Mouse (Mus musculus): ENCODE data around the gene Galnt17. TPM values are rescaled to one million over a fixed set of nuclear protein-coding genes. Genes with fewer than 3 reads are reported as not detected.

Gene Galnt17
- polyA plus RNA-seq, 1 experiment from 2014 or later = 11.5 TPM

DNA sequence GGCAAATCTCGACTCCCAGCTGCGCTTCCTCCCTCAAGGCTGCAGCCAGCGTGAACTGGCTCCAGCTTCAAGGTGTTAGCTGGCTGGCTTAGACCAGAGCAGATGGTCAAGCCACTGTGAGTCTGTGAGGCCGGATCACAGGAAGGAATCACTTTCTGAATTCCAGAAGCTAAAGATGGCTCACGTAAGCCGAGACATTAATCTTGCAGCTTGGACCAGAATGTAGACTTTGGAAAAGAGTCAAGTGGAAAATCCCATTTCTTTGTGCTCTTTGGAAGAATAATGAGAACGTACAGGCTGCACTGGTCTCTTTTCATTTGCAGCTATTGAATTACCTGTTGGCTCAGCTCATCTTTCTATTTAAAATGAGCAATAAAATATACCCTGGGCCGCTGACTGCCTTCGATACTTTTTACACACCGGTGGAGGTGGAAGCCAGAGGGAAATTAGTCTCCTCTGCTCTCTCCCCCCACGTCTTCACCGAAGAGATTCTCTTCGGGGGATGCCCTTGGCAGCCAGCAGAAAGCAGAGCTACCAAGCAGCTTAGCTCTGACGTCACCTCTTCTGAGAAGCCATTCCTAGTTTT lies 225.1 kb downstream of the Galnt17 start:
- H3K4me1 ChIP-seq (replicated peaks; ENCODE audit: control insufficient read depth, insufficient read depth, low read length) = no peaks in the 10 kb centered on the region
- no peak overlapping the region for H3K4me3 ChIP-seq (replicated peaks; ENCODE audit: low read length)
- ATAC-seq (ENCODE audit: low FRiP score) = no peak
- H3K4me2 ChIP-seq (replicated peaks) = peak overlapping the region; percentile 6; the same call in 1 of the 2 replicates
- H3K9me3 ChIP-seq (ENCODE audit: control insufficient read depth, low read length) = no peaks in the 10 kb centered on the region
- H3K36me3 ChIP-seq (replicated peaks; ENCODE audit: control insufficient read depth, insufficient read depth) = no peaks in the 10 kb centered on the region
- H3K27me3 ChIP-seq (ENCODE audit: control insufficient read depth, insufficient read depth, low read length) = no peaks in the 10 kb centered on the region
- DNase-seq (ENCODE audit: low spot score) = peak; percentile 57
- WGBS = 38% methylated on average over 14 of the region's 14 CpGs
- H3K27ac ChIP-seq = peak overlapping the region; percentile 58
- no peak overlapping the region for H3K9ac ChIP-seq

DNA sequence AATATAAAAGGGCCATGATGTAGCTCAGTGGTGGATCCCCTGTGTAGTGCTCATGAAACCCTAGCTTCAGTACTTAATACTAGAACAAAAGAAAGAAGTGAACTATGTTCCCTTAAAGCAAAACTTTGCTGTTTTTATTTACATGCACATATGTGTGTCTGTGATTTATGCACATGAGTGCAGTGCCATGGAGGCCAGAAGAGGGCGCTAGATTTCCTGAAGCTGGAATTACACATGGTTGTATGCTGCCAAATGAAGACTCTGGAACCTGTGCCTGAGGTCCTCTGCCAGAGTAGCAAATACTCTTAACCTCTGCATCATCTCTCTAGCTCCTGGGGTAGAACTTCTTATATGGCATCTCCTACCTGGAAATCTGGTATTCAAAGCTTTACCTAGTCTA lies 230.6 kb downstream of the Galnt17 start:
- H3K9ac ChIP-seq = no peak overlapping the region
- no peaks in the 10 kb centered on the region for H3K9me3 ChIP-seq (ENCODE audit: control insufficient read depth, low read length)
- no peaks in the 10 kb centered on the region for H3K27me3 ChIP-seq (ENCODE audit: control insufficient read depth, insufficient read depth, low read length)
- no peak overlapping the region for H3K27ac ChIP-seq
- DNase-seq (ENCODE audit: low spot score) = no peak
- H3K4me3 ChIP-seq (replicated peaks; ENCODE audit: low read length) = no peak overlapping the region
- H3K36me3 ChIP-seq (replicated peaks; ENCODE audit: control insufficient read depth, insufficient read depth) = no peaks in the 10 kb centered on the region
- ATAC-seq (ENCODE audit: low FRiP score) = no peak
- 40% methylated on average over 1 of the region's 1 CpGs for WGBS
- H3K4me1 ChIP-seq (replicated peaks; ENCODE audit: control insufficient read depth, insufficient read depth, low read length) = no peaks in the 10 kb centered on the region
- H3K4me2 ChIP-seq (replicated peaks) = no peak overlapping the region

DNA sequence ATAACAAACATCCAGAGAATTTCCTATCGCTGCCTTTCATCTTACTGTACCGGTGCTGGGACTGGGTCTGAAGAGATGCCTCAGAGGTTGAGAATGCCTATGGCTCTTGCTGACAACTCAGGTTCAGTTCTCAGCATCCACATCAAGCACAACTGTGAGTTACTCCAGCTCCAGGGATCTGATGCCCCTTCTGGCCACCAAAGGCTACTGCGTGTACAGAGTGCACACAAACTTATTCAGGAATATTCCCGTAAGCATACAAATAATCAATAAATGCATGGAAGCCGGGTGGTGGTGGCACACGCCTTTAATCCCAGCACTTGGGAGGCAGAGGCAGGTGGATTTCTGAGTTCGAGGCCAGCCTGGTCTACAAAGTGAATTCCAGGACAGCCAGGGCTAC lies 232.5 kb downstream of the Galnt17 start:
- no peaks in the 10 kb centered on the region for H3K27me3 ChIP-seq (ENCODE audit: control insufficient read depth, insufficient read depth, low read length)
- no peaks in the 10 kb centered on the region for H3K4me1 ChIP-seq (replicated peaks; ENCODE audit: control insufficient read depth, insufficient read depth, low read length)
- H3K4me2 ChIP-seq (replicated peaks) = no peak overlapping the region
- H3K9ac ChIP-seq = no peak overlapping the region
- no peaks in the 10 kb centered on the region for H3K9me3 ChIP-seq (ENCODE audit: control insufficient read depth, low read length)
- no peak for ATAC-seq (ENCODE audit: low FRiP score)
- no peak overlapping the region for H3K27ac ChIP-seq
- no peak overlapping the region for H3K4me3 ChIP-seq (replicated peaks; ENCODE audit: low read length)
- no peaks in the 10 kb centered on the region for H3K36me3 ChIP-seq (replicated peaks; ENCODE audit: control insufficient read depth, insufficient read depth)
- WGBS = 91% methylated on average over 7 of the region's 7 CpGs
- no peak for DNase-seq (ENCODE audit: low spot score)

DNA sequence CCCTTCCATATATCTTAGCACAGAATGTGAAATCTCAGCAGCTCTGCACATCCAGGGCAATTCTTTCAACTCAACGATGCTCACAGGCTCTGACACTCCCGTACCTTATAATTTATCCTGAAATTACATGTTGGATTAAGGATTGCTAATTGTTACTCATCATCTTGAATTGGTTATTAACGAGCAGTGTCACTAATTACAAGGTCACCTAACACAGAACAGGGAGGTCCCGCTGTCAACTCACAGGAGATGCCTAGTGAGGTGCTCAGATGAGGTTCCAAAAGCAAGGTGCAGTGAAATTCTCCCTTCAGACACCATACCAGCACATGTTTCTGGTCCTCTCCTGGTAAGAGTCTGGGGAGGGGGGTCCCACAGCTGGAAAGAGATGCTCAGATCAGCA lies 234.0 kb downstream of the Galnt17 start:
- ATAC-seq (ENCODE audit: low FRiP score) (no peak), DNase-seq (ENCODE audit: low spot score) (no peak)
- Histone ChIP-seq H3K4me1 (replicated peaks; ENCODE audit: control insufficient read depth, insufficient read depth, low read length) (no peaks in the 10 kb centered on the region), H3K4me2 (replicated peaks) (no peak overlapping the region), H3K4me3 (replicated peaks; ENCODE audit: low read length) (no peak overlapping the region), H3K9me3 (ENCODE audit: control insufficient read depth, low read length) (no peaks in the 10 kb centered on the region), H3K27ac (no peak overlapping the region), H3K36me3 (replicated peaks; ENCODE audit: control insufficient read depth, insufficient read depth) (no peaks in the 10 kb centered on the region), H3K9ac (no peak overlapping the region), H3K27me3 (ENCODE audit: control insufficient read depth, insufficient read depth, low read length) (no peaks in the 10 kb centered on the region)
- 78% methylated on average over 4 of the region's 4 CpGs for WGBS

DNA sequence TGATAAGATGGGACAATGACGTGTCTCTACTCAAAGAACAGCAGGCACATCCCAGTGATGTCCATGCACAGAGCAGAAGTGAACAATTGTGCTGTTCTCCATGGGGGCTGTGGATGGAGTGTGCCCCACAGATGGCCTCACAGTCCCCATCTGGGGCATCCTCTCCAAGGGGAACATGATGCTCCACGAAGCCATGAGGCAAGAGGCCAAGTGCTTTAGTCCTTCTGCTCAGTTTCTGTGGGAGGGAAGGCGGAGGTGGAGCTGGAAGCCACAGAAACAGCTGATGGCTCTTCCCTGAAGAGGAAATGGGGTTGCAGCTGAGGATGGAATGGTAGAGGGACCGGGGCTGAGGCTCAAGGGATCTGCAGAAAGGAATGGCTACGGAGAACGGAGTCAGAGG lies 243.1 kb downstream of the Galnt17 start:
- no peak overlapping the region for H3K9ac ChIP-seq
- no peak for DNase-seq (ENCODE audit: low spot score)
- H3K27ac ChIP-seq = no peak overlapping the region
- 85% methylated on average over 6 of the region's 6 CpGs for WGBS
- H3K27me3 ChIP-seq (ENCODE audit: control insufficient read depth, insufficient read depth, low read length) = no peaks in the 10 kb centered on the region
- H3K4me2 ChIP-seq (replicated peaks) = no peak overlapping the region
- no peaks in the 10 kb centered on the region for H3K9me3 ChIP-seq (ENCODE audit: control insufficient read depth, low read length)
- H3K4me1 ChIP-seq (replicated peaks; ENCODE audit: control insufficient read depth, insufficient read depth, low read length) = no peaks in the 10 kb centered on the region
- ATAC-seq (ENCODE audit: low FRiP score) = no peak
- no peaks in the 10 kb centered on the region for H3K36me3 ChIP-seq (replicated peaks; ENCODE audit: control insufficient read depth, insufficient read depth)
- no peak overlapping the region for H3K4me3 ChIP-seq (replicated peaks; ENCODE audit: low read length)

DNA sequence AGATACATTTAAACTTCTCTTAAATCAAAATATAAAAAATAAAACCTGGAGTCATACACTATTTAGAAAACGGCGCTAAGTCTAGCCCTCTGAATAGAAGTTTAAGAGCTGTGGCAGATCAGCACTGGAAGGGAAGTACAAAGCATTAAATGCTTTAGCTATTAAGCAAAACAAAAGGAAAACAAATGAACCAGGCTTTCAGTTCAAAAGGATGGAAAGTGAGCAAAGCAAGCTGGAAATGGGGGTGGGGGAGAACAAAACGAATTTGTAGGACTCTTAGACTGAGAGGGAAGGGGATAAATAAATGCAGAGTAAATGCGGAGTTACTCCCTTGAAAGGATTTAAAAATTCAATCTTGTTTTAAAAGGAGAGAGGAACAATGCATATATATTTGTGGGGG lies 259.8 kb downstream of the Galnt17 start:
- peak overlapping the region; percentile 43; the same call in 1 of the 2 replicates for H3K27ac ChIP-seq
- peak overlapping the region; percentile 8; the same call in 1 of the 2 replicates for H3K9ac ChIP-seq
- WGBS = 29% methylated on average over 4 of the region's 4 CpGs
- H3K4me2 ChIP-seq (replicated peaks) = no peak overlapping the region
- H3K9me3 ChIP-seq (ENCODE audit: control insufficient read depth, low read length) = 0 out of 2 replicates have a peak, but pooled peaks cover 5% of the 10 kb centered on the region
- peaks cover 7% of the 10 kb centered on the region; the same call in 1 of the 2 replicates for H3K4me1 ChIP-seq (replicated peaks; ENCODE audit: control insufficient read depth, insufficient read depth, low read length)
- no peak for ATAC-seq (ENCODE audit: low FRiP score)
- no peak for DNase-seq (ENCODE audit: low spot score)
- H3K36me3 ChIP-seq (replicated peaks; ENCODE audit: control insufficient read depth, insufficient read depth) = no peaks in the 10 kb centered on the region
- no peaks in the 10 kb centered on the region for H3K27me3 ChIP-seq (ENCODE audit: control insufficient read depth, insufficient read depth, low read length)
- H3K4me3 ChIP-seq (replicated peaks; ENCODE audit: low read length) = no peak overlapping the region

DNA sequence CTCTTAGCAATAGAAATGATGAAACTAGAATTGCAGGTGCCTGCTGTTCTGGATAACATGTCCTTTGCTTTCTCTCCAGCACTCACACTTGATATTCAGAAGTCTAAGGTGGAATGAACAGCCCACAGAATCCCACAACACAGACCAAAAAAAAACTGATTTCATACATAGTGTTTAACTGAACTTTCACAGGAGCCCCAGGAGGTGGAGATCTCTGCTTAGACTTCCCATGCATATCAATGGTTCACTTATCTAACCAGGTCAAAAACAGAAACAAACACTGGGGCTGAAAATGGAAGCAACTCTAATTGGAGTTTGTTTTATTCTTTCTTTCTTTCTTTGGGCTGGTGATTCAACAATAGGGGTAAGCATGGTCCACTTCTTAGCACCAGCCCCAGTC lies 265.2 kb downstream of the Galnt17 start:
- DNase-seq (ENCODE audit: low spot score) = no peak
- no peak overlapping the region for H3K27ac ChIP-seq
- ATAC-seq (ENCODE audit: low FRiP score) = no peak
- H3K4me3 ChIP-seq (replicated peaks; ENCODE audit: low read length) = no peak overlapping the region
- H3K4me1 ChIP-seq (replicated peaks; ENCODE audit: control insufficient read depth, insufficient read depth, low read length) = no peaks in the 10 kb centered on the region
- 0 out of 2 replicates have a peak, but pooled peaks cover 5% of the 10 kb centered on the region for H3K9me3 ChIP-seq (ENCODE audit: control insufficient read depth, low read length)
- H3K36me3 ChIP-seq (replicated peaks; ENCODE audit: control insufficient read depth, insufficient read depth) = no peaks in the 10 kb centered on the region
- H3K27me3 ChIP-seq (ENCODE audit: control insufficient read depth, insufficient read depth, low read length) = no peaks in the 10 kb centered on the region
- H3K4me2 ChIP-seq (replicated peaks) = no peak overlapping the region
- H3K9ac ChIP-seq = no peak overlapping the region

DNA sequence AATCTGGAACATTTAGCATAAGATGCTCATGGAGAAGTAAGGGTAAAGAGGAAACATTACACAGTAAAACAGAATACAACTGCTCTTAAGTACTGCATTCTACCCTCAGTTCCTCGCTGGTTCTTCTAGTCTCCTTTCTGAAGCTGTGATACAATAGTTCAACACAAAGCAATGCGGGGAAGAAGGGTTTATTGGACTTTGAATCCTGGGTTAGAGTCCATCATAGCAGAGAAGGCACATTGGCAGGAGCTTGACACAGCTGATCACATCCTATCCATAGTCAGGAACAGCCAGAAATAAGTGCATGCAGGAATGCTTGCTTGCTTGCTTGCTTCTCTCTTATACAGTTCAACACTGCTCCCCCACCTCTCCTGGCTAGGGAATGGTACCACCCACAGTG lies 267.9 kb downstream of the Galnt17 start:
- H3K36me3 ChIP-seq (replicated peaks; ENCODE audit: control insufficient read depth, insufficient read depth) = no peaks in the 10 kb centered on the region
- ATAC-seq (ENCODE audit: low FRiP score) = no peak
- H3K27ac ChIP-seq = no peak overlapping the region
- no peaks in the 10 kb centered on the region for H3K9me3 ChIP-seq (ENCODE audit: control insufficient read depth, low read length)
- H3K9ac ChIP-seq = no peak overlapping the region
- no peaks in the 10 kb centered on the region for H3K27me3 ChIP-seq (ENCODE audit: control insufficient read depth, insufficient read depth, low read length)
- no peak for DNase-seq (ENCODE audit: low spot score)
- H3K4me3 ChIP-seq (replicated peaks; ENCODE audit: low read length) = no peak overlapping the region
- 92% methylated on average over 2 of the region's 2 CpGs for WGBS
- H3K4me2 ChIP-seq (replicated peaks) = no peak overlapping the region
- no peaks in the 10 kb centered on the region for H3K4me1 ChIP-seq (replicated peaks; ENCODE audit: control insufficient read depth, insufficient read depth, low read length)

DNA sequence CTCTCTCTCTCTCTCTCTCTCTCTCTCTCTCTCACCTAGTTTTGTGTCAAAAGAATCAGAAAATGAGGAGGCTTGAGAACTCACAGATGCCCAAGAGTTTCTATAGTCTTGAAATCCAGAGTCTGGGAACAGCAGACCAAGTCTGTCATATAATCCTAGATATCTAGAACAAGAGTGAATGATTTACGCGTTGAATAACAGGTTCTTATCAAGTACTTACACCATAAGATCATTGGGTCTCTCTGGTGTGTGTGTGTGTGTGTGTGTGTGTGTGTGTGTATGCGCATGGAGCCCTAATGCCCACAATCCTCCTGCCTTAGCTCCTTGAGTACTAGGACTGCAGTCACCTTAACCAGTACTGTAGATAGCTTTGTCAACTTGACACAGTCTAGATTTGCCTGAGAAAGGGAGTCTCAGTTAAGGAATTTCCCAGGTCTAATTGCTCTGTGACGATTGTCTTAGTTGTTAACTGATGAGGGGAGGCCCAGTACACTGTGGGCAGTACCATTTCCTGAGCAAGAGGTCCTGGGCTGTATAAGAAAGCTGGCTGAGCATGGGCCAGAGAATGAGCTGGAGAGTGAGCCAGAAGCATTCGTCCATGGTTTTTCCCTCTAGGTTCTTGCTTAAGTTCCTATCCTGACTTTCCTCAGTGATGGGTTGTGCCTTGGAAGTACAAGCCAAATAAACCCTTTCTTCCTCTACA lies 268.5 kb downstream of the Galnt17 start:
- H3K9ac ChIP-seq = no peak overlapping the region
- no peak for ATAC-seq (ENCODE audit: low FRiP score)
- H3K9me3 ChIP-seq (ENCODE audit: control insufficient read depth, low read length) = no peaks in the 10 kb centered on the region
- H3K4me2 ChIP-seq (replicated peaks) = no peak overlapping the region
- DNase-seq (ENCODE audit: low spot score) = no peak
- WGBS = 87% methylated on average over 5 of the region's 5 CpGs
- no peaks in the 10 kb centered on the region for H3K27me3 ChIP-seq (ENCODE audit: control insufficient read depth, insufficient read depth, low read length)
- H3K27ac ChIP-seq = no peak overlapping the region
- no peaks in the 10 kb centered on the region for H3K4me1 ChIP-seq (replicated peaks; ENCODE audit: control insufficient read depth, insufficient read depth, low read length)
- H3K4me3 ChIP-seq (replicated peaks; ENCODE audit: low read length) = no peak overlapping the region
- no peaks in the 10 kb centered on the region for H3K36me3 ChIP-seq (replicated peaks; ENCODE audit: control insufficient read depth, insufficient read depth)
